Mouse (Mus musculus): Measurements from ENCODE around the gene Kif26b. TPM values are rescaled to one million over a fixed set of nuclear protein-coding genes. Genes with fewer than 3 reads are reported as not detected.
A peak's percentile ranks its signal among the peaks of the same experiment; 100 is the strongest.

Gene Kif26b
- total RNA-seq, 2 experiments from 2014 or later: 25.9 to 27.3 TPM

DNA sequence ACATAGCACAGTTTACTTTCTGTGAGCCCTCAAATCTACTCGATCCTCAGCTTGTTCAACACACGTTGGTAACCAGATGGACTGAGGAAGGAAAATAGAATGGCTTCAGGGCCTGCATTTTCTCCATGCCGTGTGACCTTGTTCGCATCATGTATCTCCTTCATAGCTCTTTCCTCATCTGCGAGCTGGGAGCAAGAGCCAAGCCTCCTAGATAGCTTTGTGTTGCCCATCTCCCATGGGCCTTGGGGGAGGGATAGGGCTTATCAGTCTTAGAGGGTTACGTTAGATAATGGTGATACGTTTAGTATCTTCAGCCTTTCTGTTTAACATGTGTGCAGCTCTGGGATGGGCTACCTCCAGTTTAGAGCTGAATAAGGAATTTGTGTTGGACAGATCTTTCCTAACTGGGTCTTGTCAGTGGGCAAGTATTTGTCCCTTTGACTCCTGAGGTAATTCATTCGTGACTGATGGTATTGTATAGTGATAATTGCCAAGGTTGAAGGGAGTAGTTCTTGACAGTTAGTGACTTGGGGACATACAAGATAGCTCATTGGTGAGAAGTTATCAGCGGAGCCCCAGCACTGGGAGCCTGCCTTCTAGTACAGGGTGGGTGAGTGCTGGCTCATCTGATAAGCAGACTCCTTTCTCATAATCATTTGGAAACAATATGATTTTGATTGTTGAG is 183.4 kb downstream of the Kif26b start:
- no peak for DNase-seq (ENCODE audit: low spot score in 2 of 2)

DNA sequence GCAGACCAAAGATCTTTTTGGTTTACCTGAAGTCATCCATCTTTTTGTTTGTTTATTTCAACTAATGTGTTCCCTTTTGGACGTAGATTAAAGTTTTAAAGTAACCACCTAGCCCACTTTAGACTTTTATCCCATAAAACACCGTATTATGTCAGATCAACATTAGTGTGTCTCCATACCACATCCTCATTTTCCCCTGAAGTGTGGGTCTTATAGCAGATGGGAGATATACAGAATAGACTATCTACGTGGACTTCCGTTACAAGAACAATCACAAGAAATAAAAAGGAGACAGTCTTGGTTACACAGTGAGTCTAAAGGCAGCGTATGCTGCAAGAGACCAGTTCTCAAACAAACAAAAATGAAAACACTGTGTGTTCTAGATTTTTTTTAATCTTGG is 185.3 kb downstream of the Kif26b start:
- DNase-seq (ENCODE audit: low spot score in 2 of 2): no peak

DNA sequence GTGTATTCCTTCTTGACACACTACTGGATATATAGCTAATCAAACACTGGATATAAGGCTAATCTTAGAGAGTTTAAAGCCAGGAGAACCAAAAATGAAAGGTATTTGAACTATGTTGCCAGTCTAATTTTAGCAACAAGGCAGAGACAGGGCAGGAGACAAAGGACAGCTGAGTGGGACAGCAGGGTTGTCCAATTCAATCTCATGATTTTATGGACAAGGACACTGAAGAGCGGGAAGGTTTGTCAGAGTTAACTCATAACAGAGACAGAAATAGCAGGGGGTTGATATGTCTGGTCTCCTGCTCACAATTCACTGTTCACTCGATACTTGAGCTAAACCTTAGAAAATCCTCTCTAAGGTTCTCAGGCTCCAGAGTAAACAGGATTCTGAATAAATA is 187.5 kb downstream of the Kif26b start:
- no peak for DNase-seq (ENCODE audit: low spot score in 2 of 2)

DNA sequence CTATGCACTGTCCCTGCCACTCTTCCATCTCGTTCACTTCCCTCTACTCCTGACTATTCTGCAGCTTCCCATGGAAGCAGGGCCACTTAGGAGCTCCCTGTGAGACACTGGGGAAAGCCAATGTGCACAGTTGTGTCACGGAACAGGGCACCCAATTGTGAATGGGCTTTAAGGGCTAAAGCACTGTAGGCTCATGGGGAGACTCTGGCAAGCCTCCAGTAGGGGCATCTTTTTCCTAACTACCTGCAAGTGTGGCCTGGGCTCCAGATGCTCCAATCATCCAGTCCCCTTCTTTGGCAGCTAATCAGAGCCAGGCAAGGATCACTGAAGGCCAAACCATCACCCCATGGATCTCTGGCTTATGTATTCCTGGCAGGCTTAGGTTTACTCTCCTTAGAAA is 191.9 kb downstream of the Kif26b start:
- DNase-seq (ENCODE audit: low spot score in 2 of 2): no peak

DNA sequence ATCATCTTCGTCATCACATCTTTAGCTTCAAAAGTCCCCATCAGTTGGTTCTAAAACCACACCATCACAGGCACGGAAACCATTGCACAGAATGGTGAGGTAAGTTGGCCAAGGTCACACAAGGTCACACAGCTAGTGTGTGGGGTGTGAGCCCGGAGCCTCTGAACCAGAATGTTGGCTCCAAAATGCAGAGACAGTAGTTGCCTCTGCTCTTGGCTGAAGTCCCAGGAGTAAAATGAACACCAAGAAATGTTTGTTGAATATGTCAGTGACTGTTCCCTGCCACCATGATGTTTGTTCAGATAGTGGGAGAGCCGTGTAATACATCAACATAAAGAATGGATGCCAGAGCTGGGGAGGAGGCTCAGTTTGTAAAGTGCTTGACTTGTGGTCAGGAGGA is 193.9 kb downstream of the Kif26b start:
- peak in 1 of 2 experiments; percentile 49 for DNase-seq (ENCODE audit: low spot score in 2 of 2)

DNA sequence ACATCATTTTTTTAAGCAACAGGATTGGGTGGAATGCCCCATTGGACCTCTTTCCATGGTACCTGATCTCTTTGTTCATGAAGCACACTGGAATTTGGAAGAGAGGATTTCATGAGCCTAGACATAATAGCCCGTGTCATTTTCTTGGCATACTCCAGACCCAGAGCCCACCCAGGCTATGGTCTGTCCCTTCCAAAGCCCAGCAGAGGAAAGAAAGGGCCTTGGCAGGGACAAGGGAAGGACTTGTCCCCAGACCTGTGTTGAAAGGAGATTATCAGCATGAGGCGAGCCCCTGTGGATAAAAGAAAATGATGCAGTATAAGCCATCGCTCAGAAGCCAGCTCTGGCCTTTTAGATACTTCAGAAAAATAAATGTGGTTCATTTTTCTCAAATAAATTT is 196.6 kb downstream of the Kif26b start:
- no peak for DNase-seq (ENCODE audit: low spot score in 2 of 2)

DNA sequence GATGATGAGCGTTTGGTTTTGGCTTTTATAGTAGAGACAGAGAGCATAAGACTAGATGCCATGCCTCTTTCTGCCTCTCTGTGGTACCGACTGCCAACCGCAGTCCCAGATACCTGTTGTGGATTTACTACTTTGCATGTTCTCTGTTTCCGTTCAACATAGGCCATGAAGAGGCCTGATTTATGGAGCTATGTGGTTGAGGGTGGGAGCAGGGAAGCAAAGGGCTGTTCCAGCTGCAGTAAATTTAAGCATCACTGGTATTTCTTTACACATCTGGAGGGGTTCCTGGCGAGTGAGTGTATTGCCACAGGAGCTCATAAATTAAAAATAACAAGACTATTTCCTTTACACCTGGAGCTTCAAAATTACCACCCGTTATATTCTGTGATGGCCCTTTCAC is 199.3 kb downstream of the Kif26b start:
- DNase-seq (ENCODE audit: low spot score in 2 of 2): no peak

DNA sequence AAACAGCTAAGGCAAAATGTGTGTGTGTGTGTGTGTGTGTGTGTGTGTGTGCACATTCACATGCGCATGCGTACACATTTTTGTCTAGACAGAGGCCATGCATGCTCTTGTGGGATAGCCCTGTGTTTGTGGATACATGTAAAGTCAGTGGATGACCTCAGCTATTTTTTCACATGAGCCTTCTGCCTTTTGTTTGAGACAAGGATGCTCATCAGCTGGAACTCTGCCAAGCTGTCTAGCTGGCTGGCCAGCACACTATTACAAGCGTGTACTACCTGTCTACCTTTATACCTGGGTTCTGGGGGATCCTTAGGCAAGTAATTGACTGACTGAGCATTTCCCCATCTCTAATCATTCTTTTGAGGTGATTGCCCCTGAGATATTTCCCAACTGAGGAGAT is 201.3 kb downstream of the Kif26b start:
- no peak for DNase-seq (ENCODE audit: low spot score in 2 of 2)

DNA sequence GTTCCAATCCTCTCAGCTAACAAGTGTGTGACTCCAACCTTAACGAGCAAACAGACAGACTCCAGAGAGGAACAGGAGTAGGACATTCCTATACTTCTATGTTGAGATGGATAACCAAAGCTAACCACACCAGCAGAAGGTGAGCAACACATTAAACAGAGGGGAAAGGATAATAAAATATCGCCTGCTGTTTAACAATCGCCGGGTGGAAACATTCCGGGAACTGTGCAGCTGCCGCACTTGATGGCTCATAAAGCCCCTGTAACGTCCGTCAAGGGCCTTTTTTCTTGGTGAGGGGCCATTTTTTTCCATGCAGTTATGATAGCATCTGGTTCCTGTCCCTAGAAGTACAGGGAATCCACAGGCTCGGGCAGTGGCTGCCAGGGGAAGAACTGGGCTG is 204.1 kb downstream of the Kif26b start:
- no peak for DNase-seq (ENCODE audit: low spot score in 2 of 2)

DNA sequence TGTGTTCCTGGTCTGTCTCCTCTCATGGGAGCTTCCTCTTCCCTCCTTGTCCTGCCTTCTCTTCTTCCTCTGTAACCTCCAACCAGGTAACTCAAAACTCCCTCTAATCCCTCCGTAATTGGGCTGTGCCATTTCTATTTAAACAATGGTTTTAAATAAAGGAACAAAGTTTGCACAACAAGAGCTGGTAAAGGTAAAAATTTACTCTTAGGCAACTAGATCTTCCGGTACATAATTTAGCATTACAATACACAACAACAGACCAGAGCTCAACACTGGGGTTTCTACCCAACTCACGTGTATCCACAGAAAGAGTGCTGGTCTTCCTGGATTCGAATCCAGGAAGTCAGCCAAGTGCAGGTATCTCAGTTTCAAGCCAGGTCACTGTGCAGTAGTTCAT is 205.7 kb downstream of the Kif26b start:
- no peak for DNase-seq (ENCODE audit: low spot score in 2 of 2)

DNA sequence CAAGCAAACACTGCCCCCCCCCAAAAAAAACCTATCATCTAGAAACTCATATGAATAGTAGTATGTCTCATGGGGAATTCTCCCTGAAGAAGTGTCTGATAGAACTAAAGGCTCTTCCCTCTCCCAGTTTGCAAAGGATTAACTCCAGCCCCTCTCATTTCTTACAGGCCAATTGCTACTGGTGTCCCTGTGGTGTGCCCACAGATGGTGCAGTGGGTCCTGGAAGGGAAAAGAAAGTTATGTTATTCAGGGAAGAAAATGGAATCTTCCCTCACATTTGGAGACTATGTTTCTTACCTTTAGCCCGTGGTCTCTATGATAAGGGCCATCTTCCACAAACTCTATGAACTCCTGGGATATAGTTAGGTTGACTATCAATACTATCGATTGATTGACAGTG is 208.0 kb downstream of the Kif26b start:
- DNase-seq (ENCODE audit: low spot score in 2 of 2): no peak

DNA sequence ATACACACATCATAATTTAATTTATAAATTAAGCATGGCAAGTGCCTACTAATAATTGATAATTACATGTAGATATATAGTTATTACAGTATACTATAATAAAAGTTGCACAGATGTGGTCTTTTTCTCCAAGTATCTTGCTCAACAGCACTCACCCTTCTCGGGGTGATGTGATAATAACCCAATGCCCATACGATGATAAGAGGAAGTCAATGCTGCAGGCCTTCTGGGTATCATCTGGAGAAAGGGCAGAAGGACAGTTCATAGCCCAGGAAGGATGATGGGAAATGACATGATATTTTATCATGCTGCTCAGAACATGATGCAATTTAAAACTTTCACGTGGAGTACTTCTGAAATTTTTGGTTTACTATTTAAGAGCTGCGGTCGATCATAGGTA is 214.9 kb downstream of the Kif26b start:
- no peak for DNase-seq (ENCODE audit: low spot score in 2 of 2)

DNA sequence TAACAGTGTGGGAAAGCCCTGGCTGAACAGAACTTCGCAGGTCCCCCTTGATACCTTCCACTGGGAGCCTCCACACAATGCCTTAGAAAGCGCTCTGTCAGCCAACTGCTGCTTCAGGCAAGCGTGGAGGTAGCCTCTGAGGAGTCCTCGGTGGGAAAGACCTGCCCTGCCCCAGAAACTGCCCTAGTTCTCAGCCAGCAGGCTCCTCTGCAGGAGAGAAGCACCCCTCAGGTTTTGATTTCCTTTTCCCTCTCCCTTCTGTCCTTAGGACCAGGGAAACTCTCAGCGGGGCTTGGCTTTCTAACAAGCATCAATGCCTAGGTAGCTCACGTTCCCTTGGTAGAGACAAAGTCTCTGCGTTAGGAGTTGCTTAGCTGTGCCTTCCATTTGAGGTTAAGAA is 215.6 kb downstream of the Kif26b start:
- no peak for DNase-seq (ENCODE audit: low spot score in 2 of 2)

DNA sequence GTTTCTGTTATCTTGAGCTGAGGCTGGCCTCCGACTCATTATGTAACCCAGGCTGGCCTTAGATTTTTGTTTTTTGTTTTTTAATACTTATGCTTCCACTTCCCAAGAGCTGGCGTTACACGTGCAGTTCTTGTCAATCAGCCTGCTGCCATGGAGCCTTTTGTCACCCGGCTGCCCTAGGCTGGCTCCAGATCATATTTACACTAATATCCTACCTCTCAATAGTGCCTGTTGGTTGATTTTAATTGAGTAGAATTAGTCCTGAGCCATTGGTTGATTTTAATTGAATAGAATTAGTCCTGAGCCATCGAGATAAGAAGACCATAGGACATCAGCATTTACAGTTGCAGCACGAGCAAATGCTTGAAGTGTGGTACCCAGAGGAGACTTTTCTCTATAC is 216.0 kb downstream of the Kif26b start:
- no peak for DNase-seq (ENCODE audit: low spot score in 2 of 2)

DNA sequence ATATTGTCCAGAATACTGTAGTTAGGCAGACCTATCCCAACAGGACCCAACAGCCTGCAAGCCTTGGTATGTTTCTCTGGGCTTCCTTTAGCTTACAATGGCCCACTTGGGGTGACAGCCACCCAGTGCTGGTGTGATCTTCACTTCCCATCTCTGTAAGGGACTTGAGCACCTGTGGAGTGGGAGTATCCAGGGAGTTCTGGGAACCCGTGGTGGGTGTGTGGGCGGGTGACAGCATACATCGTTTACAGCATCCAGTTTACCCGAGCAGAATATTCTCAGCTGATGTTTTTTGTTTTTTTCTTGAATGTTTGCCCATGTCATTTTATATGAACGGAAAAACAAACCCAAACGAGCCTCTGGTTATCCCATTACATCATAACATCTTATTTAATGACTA is 216.5 kb downstream of the Kif26b start:
- peak in 1 of 2 experiments; percentile 33 for DNase-seq (ENCODE audit: low spot score in 2 of 2)

DNA sequence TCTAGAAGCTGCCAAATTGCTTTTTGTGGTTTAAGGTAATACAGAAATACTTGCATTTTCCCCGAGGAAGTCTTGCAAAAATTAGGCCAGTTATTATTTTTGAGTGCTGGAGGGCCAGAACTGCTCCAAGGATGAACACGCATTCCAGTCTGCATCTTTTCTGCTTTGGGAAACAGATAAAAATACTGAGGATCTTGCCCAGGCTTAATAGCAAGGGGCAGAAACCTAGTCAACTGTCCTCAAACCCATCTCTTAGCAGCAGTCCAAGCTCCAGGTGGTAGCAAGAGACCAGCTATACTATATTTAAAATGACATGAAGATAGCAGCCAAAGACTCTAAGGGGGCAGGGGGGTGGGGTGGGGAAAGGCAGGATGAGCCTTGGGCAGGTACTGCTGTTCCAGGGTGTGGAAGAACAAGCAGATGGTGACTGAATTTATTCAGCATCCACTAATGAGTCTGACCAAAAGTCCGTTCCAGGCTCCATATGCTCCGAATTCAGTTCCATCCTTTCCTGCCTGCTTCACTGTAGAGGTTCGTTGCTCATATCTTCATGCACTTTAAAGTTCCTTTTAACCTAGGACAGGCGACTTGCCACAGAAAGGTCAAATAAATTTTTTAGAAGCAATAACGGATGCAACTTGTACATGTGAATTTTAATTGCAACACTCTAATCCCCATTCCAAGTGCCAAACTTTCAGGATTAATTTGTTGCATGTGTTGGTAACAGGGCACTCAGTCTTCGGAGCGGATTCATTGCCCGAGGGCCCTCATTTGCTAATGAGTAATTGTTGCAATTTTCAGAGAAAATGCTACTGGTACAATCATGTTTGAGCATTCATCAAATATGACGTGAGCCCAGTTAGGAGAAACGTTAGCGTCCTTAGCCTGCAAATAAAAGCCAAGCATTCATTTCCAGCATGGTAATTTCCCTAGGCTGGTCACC is 218.6 kb downstream of the Kif26b start:
- DNase-seq (ENCODE audit: low spot score in 2 of 2): no peak

DNA sequence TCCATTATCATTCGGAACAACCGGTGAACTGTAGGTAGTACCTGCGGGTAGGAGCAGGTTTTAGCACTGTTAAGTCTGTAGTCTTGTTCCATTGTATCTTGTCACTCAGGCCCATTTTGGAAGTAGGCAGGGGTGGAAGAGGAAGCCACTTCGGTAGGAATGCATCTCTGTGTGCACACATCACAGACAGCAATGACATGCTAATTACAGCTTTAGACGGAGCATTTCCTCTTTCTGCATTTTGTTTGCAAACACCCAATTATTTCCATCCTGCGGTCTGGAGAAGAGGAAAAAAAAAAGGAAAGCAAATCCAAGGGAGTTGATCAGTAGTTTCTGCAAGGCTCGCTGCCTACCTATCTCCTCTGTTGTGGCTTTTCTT is 219.3 kb downstream of the Kif26b start:
- DNase-seq (ENCODE audit: low spot score in 2 of 2): no peak

DNA sequence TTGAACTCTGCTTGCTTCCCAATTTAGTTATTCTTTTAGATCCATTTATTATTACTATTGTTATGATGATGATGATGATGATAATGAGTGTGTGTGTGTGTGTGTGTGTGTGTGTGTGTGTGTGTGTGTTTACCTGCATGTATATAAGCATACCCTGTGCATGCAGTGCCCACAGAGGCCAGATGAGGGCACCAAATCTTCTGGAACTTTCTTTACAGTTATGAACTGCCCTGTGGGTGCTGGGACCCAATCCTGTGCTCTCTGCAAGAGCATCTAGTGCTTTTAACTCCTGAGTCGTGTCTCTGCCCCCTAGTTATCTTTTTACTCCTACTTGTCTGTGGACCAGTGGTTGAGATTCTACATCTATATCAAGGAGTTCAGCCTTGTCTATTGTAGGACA is 219.7 kb downstream of the Kif26b start:
- no peak for DNase-seq (ENCODE audit: low spot score in 2 of 2)

DNA sequence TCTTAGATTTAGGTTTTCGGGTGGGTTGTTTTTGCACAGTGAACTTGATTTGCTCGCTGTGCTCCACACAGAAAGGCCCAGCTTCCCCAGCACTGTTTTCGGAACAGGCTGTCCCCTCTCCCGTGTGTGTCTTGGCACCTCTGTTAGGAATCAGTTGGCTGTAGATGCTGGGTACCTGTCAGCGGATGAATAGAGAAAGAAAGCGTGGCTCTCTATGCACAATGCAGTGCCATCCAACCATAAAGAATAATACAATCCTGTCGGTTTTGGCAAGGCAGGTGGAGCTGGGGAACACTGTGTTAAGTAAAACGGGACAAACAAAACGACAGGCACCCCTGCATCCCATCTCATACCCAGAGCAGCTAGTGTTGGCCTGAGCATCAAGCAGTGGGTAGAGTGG is 220.9 kb downstream of the Kif26b start:
- DNase-seq (ENCODE audit: low spot score in 2 of 2): no peak

DNA sequence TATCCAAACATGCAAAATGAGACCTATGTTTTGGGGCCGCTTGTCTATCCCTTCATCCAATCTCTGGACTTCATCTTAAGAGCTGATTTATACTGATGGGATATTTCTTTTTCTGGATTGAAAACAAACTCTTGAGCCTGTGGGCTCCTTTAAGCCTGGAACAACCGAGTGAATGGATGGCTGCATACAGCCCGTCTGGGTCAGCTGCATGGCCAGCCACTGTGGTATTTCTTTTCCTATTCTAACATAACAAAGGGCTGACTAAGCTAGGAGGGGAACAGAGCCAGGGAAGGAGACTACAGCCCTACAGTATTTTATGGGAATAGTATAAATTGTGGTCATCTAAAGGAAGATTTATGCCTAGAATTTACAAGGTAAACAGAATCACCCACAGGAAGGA is 229.5 kb downstream of the Kif26b start:
- no peak for DNase-seq (ENCODE audit: low spot score in 2 of 2)

DNA sequence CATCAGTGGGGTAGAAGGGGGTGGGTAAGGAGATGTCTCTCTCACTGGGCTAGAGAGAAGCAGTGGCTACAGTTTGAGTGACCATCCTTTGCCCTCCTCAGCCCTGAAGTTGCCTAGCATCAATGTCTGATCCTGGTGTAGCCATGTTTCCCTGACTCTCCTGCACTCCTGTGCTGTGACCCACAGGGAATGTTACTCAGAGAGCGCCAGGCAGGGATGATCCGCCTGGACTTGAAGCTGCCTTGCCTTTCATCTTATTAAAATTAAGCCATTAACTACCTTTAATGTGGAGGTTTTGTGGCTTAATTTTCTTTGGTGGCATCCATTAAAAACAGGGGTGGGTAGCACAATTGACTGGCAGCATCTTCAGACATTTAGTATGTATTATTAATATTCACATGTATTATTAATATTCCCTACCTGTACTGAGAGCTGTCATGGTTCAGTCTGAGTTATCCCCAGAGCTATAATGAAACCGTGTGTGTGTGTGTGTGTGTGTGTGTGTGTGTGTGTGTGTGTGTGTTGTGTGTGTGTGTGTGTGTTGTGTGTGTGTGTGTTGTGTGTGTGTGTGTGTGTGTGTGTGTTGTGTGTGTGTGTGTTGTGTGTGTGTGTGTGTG is 233.3 kb downstream of the Kif26b start:
- no peak for DNase-seq (ENCODE audit: low spot score in 2 of 2)

DNA sequence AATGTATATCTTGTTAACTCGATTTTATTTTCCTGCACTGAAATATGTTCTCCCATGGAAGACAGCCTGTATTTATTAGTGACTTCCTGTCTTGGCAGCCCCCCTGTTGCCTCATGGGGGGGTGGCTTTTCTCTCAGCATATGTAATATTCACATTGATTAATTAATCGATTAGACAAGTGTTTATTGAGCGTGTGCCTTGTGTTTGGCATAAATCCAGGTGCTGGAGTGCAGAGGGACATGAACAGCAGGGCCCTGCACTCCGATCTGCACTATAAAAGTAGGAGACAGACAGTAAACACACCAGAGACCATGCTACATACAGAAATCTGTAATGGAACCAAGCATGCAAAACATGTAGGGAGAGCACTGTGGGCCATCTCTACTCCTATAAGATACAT is 236.0 kb downstream of the Kif26b start:
- DNase-seq (ENCODE audit: low spot score in 2 of 2): no peak

Data from layer of hippocampus, postnatal 14 days (tissue).